Mouse (Mus musculus) C2C12 (cell line): ENCODE measurements around the gene Gys1.

Experiments used
- CTCF ChIP-seq: IDR thresholded peaks from one replicate; pipeline ENCODE4 v1.5.1; 2011; ENCODE audit not compliant: control insufficient read depth, insufficient read depth, insufficient read length
- MAX ChIP-seq: IDR thresholded peaks from one replicate; pipeline ENCODE4 v1.6.1; 2011; ENCODE audit warnings: mild to moderate bottlenecking, control low read depth

- TF ChIP-seq CTCF (no peak), MAX (no peak)
Measured at GRCm38 (mm10) chr7:45498427-45498826, 63.8 kb downstream of the Gys1 start.
